Mouse (Mus musculus): ENCODE measurements around the gene Gcnt4. TPM values are rescaled to one million over a fixed set of nuclear protein-coding genes. Genes with fewer than 3 reads are reported as not detected.

Gene Gcnt4
- 48.9 TPM for polyA plus RNA-seq (2014; fragmentation: Illumina TruSeq; extraction: RNeasy Lipid Tissue Mini Kit (QIAGEN cat#74804); ENCODE audit: low read depth, low replicate concordance)

DNA sequence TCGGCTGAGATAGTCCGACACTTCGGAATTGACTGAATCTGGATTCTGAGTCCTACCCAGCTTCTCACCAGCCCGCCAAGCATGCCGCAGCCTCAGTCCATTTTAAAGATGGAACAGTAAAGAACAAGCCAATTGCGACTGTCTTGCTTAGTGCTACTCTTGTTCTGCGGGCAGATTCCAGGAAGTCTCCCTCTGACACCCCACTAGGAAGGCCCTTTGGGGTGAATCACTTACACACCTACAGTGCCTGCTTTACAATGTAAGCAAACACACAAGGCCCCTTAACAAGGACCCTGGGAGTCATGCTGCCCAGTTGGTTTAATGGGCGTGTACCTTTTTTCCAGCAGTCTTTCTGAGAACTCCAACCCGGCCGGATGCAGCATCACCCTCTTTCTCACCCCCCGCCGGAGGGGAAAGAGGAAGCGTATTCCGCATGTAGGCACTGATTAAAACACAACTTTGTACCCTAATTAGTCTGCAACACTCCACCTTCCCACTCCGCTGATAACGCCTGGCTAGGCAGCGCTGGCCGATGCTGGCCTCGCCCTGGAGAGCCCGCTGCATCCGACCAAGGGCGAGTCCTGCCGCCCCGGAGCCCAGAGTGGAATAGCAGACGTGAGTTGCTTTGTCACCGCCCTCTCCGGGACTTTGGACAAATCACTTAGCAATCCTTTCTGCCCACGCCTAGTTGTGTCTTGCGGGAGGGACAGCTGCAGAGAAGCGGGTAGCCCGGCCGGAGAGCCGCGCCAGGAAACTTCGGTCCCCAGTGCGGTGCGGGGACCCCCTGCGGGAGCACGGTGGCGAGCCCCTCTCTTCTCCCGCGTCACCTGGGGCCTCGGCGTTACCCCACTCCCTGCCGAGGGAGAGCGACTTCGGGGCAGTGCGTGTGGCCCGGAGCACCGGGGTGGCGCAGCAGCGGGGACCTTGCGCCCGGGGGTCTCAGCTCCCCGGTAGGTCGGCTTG is at the start of gene Gcnt4:
Gene Gcnt4 (plus strand): TSS at position 691 of the 963 bp plus-strand sequence.

Other genes with a start within 250 kb of the Gcnt4 start
- gene Ankrd31, start 176.4 kb upstream of the Gcnt4 start, polyA plus RNA-seq (2014; fragmentation: Illumina TruSeq; extraction: RNeasy Lipid Tissue Mini Kit (QIAGEN cat#74804); ENCODE audit: low read depth, low replicate concordance) = 0.32 TPM
- 19.6 TPM for gene 1700029F12Rik, start 109.7 kb downstream of the Gcnt4 start, polyA plus RNA-seq (2014; fragmentation: Illumina TruSeq; extraction: RNeasy Lipid Tissue Mini Kit (QIAGEN cat#74804); ENCODE audit: low read depth, low replicate concordance)
- 9.6 TPM for gene Fam169a, start 142.6 kb downstream of the Gcnt4 start, polyA plus RNA-seq (2014; fragmentation: Illumina TruSeq; extraction: RNeasy Lipid Tissue Mini Kit (QIAGEN cat#74804); ENCODE audit: low read depth, low replicate concordance)
- gene Gm6169, start 174.5 kb downstream of the Gcnt4 start, polyA plus RNA-seq (2014; fragmentation: Illumina TruSeq; extraction: RNeasy Lipid Tissue Mini Kit (QIAGEN cat#74804); ENCODE audit: low read depth, low replicate concordance) = 3.8 TPM
- gene Gfm2, start 213.2 kb downstream of the Gcnt4 start, polyA plus RNA-seq (2014; fragmentation: Illumina TruSeq; extraction: RNeasy Lipid Tissue Mini Kit (QIAGEN cat#74804); ENCODE audit: low read depth, low replicate concordance) = 25.0 TPM
- 136 TPM for gene Nsa2, start 213.2 kb downstream of the Gcnt4 start, polyA plus RNA-seq (2014; fragmentation: Illumina TruSeq; extraction: RNeasy Lipid Tissue Mini Kit (QIAGEN cat#74804); ENCODE audit: low read depth, low replicate concordance)